Mouse (Mus musculus) neutrophil, adult 83 days (primary cell): ENCODE results near the gene Ly6g6c. TPM values are rescaled to one million over a fixed set of nuclear protein-coding genes. Genes with fewer than 3 reads are reported as not detected.

ENCODE experiments used
- total RNA-seq, 2 experiments: library from RNA; stranded (reverse); gene quantifications; one replicate each; pipeline ENCODE4 v1.2.4; 2023

Ly6g6c gene
- total RNA-seq, 2 experiments from 2014 or later, result 1.0 TPM; not detected in 1

Other genes starting within 250 kb of the Ly6g6c start
- gene Stk19, start 228.4 kb upstream of the Ly6g6c start, total RNA-seq, result 10 to 100 TPM; 34.1 to 39.4 TPM
- 10 to 100 TPM; 49.0 to 49.1 TPM for gene Dxo, start 228.4 kb upstream of the Ly6g6c start, total RNA-seq
- gene Skiv2l, start 215.2 kb upstream of the Ly6g6c start, total RNA-seq, result 10 to 100 TPM; 66.2 to 72.1 TPM
- 10 to 100 TPM; 23.4 to 30.8 TPM for gene Nelfe, start 215.0 kb upstream of the Ly6g6c start, total RNA-seq
- gene Cfb, start 202.9 kb upstream of the Ly6g6c start, total RNA-seq, result 1 to 10 TPM; 1.6 to 1.8 TPM
- gene Zbtb12, start 185.9 kb upstream of the Ly6g6c start, total RNA-seq, result 1 to 10 TPM; 2.8 to 3.9 TPM
- gene Gm20547, start 183.3 kb upstream of the Ly6g6c start, total RNA-seq, result not detected
- under 1 TPM in 1 of 2 experiments, not detected in 1; 0.24 TPM for gene C2, start 167.1 kb upstream of the Ly6g6c start, total RNA-seq
- 10 to 100 TPM; 68.7 to 71.8 TPM for gene Ehmt2, start 166.9 kb upstream of the Ly6g6c start, total RNA-seq
- gene Slc44a4, start 150.9 kb upstream of the Ly6g6c start, total RNA-seq, result not detected
- gene Neu1, start 134.1 kb upstream of the Ly6g6c start, total RNA-seq, result 10 to 100 TPM; 60.2 to 63.2 TPM
- gene Hspa1b, start 106.2 kb upstream of the Ly6g6c start, total RNA-seq, result 100 to 1,000 TPM in 1 of 2 experiments, 10 to 100 TPM in 1; 58.3 to 134 TPM
- gene Gm20481, start 95.5 kb upstream of the Ly6g6c start, total RNA-seq, result not detected
- 100 to 1,000 TPM in 1 of 2 experiments, 10 to 100 TPM in 1; 86.4 to 244 TPM for gene Hspa1a, start 93.2 kb upstream of the Ly6g6c start, total RNA-seq
- gene Hspa1l, start 92.7 kb upstream of the Ly6g6c start, total RNA-seq, result under 1 TPM in 1 of 2 experiments, not detected in 1; 0.20 TPM
- gene Lsm2, start 83.5 kb upstream of the Ly6g6c start, total RNA-seq, result 10 to 100 TPM; 41.4 to 45.7 TPM
- 10 to 100 TPM; 61.7 to 68.3 TPM for gene Vars, start 64.4 kb upstream of the Ly6g6c start, total RNA-seq
- under 1 TPM in 1 of 2 experiments, not detected in 1; 0.15 TPM for gene Vwa7, start 48.8 kb upstream of the Ly6g6c start, total RNA-seq
- 1 to 10 TPM; 1.3 to 2.1 TPM for gene Sapcd1, start 37.4 kb upstream of the Ly6g6c start, total RNA-seq
- gene Msh5, start 18.6 kb upstream of the Ly6g6c start, total RNA-seq, result 10 to 100 TPM; 11.5 to 12.5 TPM
- 100 to 1,000 TPM; 262 to 285 TPM for gene Clic1, start 15.4 kb upstream of the Ly6g6c start, total RNA-seq
- gene Ddah2, start 6.4 kb upstream of the Ly6g6c start, total RNA-seq, result 1 to 10 TPM; 2.5 to 3.1 TPM
- under 1 TPM in 1 of 2 experiments, not detected in 1; 0.26 TPM for gene Mpig6b, start 796 bp downstream of the Ly6g6c start, total RNA-seq
- gene Ly6g6e, start 11.5 kb downstream of the Ly6g6c start, total RNA-seq, result not detected
- not detected for gene Ly6g6d, start 12.7 kb downstream of the Ly6g6c start, total RNA-seq
- gene Ly6g6f, start 20.2 kb downstream of the Ly6g6c start, total RNA-seq, result under 1 TPM in 1 of 2 experiments, not detected in 1; 0.35 TPM
- gene Abhd16a, start 23.9 kb downstream of the Ly6g6c start, total RNA-seq, result 10 to 100 TPM; 50.2 to 58.4 TPM
- not detected for gene Ly6g5c, start 42.9 kb downstream of the Ly6g6c start, total RNA-seq
- 10 to 100 TPM; 13.5 to 16.4 TPM for gene Ly6g5b, start 50.0 kb downstream of the Ly6g6c start, total RNA-seq
- gene Gpank1, start 56.1 kb downstream of the Ly6g6c start, total RNA-seq, result 10 to 100 TPM; 20.2 to 26.5 TPM
- gene Csnk2b, start 56.7 kb downstream of the Ly6g6c start, total RNA-seq, result 100 to 1,000 TPM; 172 TPM
- 10 to 100 TPM; 16.4 to 24.3 TPM for gene D17H6S53E, start 61.0 kb downstream of the Ly6g6c start, total RNA-seq
- under 1 TPM in 1 of 2 experiments, not detected in 1; 0.42 TPM for gene Apom, start 66.7 kb downstream of the Ly6g6c start, total RNA-seq
- gene Bag6, start 69.8 kb downstream of the Ly6g6c start, total RNA-seq, result 100 to 1,000 TPM; 222 to 226 TPM
- 100 to 1,000 TPM; 180 to 195 TPM for gene Prrc2a, start 99.5 kb downstream of the Ly6g6c start, total RNA-seq
- gene Aif1, start 110.7 kb downstream of the Ly6g6c start, total RNA-seq, result 10 to 100 TPM; 18.0 to 18.3 TPM
- 100 to 1,000 TPM; 564 to 656 TPM for gene Lst1, start 123.1 kb downstream of the Ly6g6c start, total RNA-seq
- gene Ltb, start 129.1 kb downstream of the Ly6g6c start, total RNA-seq, result 10 to 100 TPM; 84.2 to 91.5 TPM
- 10 to 100 TPM; 71.0 to 84.1 TPM for gene Tnf, start 136.6 kb downstream of the Ly6g6c start, total RNA-seq
- not detected for gene Lta, start 140.0 kb downstream of the Ly6g6c start, total RNA-seq
- not detected for gene Gm16181, start 155.4 kb downstream of the Ly6g6c start, total RNA-seq
- 1 to 10 TPM; 2.2 to 4.8 TPM for gene Atp6v1g2, start 168.3 kb downstream of the Ly6g6c start, total RNA-seq
- gene Nfkbil1, start 170.4 kb downstream of the Ly6g6c start, total RNA-seq, result 10 to 100 TPM; 18.6 to 19.5 TPM
- gene Ddx39b, start 176.4 kb downstream of the Ly6g6c start, total RNA-seq, result 100 to 1,000 TPM; 208 to 239 TPM
- gene H2-D1, start 197.3 kb downstream of the Ly6g6c start, total RNA-seq, result 1,000 to 10,000 TPM; 1,522 to 1,549 TPM